Mouse (Mus musculus): ENCODE results near the gene Dcpp1.

GRCm38 (mm10) chr17:23876741-23877140 lies 3.9 kb upstream of the Dcpp1 start:
- no peak for TF ChIP-seq POLR2A (IDR thresholded peaks at IDR 0.05; ENCODE audit: borderline replicate concordance, low read depth, low read length)
- no peak for TF ChIP-seq CTCF (IDR thresholded peaks at IDR 0.05; ENCODE audit: low read depth, low read length)
